Mouse (Mus musculus): ENCODE measurements around the gene Cpped1.

Cpped1 gene

DNA sequence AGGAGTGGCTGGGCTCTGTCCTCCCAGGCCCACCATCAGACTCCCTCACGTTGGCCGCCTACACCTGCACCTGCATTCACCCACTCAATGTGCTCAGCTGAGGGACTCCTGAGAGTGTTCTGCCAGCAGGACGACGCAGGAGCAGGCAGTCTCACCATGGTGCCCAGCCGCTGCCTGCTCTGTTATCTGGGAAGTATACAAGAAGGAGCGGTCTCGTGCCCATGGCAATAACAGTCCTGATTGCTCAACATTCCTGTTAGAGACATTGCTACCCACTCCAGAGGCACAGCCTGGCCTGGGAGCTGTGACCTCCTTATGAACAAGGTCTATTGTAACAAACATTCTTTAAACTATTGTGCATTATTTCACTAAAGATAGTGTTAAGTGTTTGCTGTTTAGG is 151.3 kb downstream of the Cpped1 start:
- DNase-seq (ENCODE audit: low spot score) = no peak

GRCm38 (mm10) chr16:11757471-11757870 is 151.8 kb downstream of the Cpped1 start:
- DNase-seq (ENCODE audit: low spot score) = no peak

- no peak for DNase-seq (ENCODE audit: low spot score)
Measured at GRCm38 (mm10) chr16:11756598-11757245, 152.5 kb downstream of the Cpped1 start.

GRCm38 (mm10) chr16:11755281-11756066 is 153.8 kb downstream of the Cpped1 start:
- DNase-seq (ENCODE audit: low spot score) = no peak

DNA sequence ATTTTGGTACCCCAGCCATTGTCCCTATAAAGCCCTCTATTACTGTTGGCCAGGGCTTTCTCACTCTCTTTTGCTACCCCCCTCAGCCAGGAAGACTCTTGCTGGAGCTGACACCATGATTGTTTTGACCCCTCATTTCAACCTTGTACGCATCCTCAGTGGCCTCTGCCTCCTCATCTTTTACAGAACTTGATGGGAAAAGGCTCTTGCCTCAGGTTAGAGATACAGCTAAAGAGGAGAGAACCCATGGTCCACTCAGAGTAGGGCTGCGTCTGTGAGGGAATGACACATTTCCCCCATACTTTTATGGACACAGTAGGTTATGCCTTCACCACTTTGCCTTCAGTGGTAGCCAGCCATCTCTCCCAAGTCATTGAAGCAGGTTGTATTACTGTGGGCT is 155.1 kb downstream of the Cpped1 start:
- DNase-seq (ENCODE audit: low spot score) = no peak

Data from layer of hippocampus, adult 9-10 months (tissue).